Mouse (Mus musculus) ES-Bruce4 (cell line): Measurements from ENCODE around the gene Olfr133.
"Not testable (repeated sequence)": the region's sequence is repeated elsewhere in the genome, so short reads cannot be mapped to it uniquely, and the experiment has no call there.

Experiments
- CTCF ChIP-seq: IDR thresholded peaks from one replicate; pipeline ENCODE4 v1.8.1; 2011; ENCODE audit warnings: low read depth, low read length
- EP300 ChIP-seq: IDR thresholded peaks from 2 replicates; pipeline ENCODE4 v1.6.1; 2011; ENCODE audit warnings: low read depth, low read length; ENCODE audit not compliant: insufficient read depth

DNA sequence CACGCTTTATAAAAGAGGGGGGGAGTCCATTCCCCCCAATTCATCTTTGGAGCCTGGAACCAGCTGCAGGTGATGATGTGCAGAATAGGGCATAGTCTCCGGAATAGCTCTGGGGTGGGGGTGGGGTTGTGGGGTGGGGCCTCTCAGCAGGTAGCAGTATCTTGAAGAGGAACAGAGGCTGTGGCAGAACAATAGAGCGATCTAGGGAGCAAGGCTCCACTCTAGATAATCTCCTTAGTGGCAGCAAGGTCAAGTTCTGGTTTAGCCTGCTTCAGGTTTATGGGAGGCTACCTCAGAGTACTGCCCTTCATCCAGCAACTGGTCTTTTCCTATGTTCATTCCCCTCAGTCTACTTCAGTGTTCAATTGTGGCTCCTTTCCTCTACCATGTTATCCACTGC is 19.7 kb upstream of the Olfr133 start:
- not testable (repeated sequence) for TF ChIP-seq CTCF, EP300
